Mouse (Mus musculus): Measurements from ENCODE around the gene Fam208a.

GRCm38 (mm10) chr14:27381459-27381858 lies 47.2 kb upstream of the Fam208a start:
- TF ChIP-seq POLR2A (IDR thresholded peaks at IDR 0.05; ENCODE audit: low read depth, low read length) = no peak
- TF ChIP-seq CTCF (IDR thresholded peaks at IDR 0.05; ENCODE audit: extremely low read depth, insufficient read depth, insufficient read length, insufficient replicate concordance) = no peak

Measured in spleen, adult 2 months (tissue).